Mouse (Mus musculus) CH12.LX (cell line): ENCODE measurements at regions not wholly inside any gene's neighbourhood (a gene's known extent, or its start where the extent isn't known, plus 50 kb on each side); places are given as distances from the start of the nearest gene placed in this dataset.

Experiments used
- DNase-seq: peaks from one replicate; pipeline ENCODE4 v3.0.0-alpha.2; 2013; ENCODE audit errors: extremely low read depth
- H3K27ac ChIP-seq: 2 replicates; pipeline ENCODE4 v1.5.1; 2012; ENCODE audit warnings: low read depth, mild to moderate bottlenecking, control low read depth, moderate library complexity; ENCODE audit not compliant: insufficient read depth
- H3K27me3 ChIP-seq: replicated peaks from 2 replicates; pipeline ENCODE3; 2012; ENCODE audit warnings: inconsistent platforms
- H3K36me3 ChIP-seq, 2 experiments: replicated peaks in 1 of 2; 2 replicates each; pipeline versions ENCODE3 to v1.6.1; 2012; ENCODE audit warnings: inconsistent platforms in 1 of 2, low read length in 1 of 2, mild to moderate bottlenecking in 1 of 2, mixed read lengths in 1 of 2, moderate library complexity in 1 of 2; ENCODE audit not compliant: control insufficient read depth in 1 of 2, insufficient read depth in 1 of 2
- H3K4me1 ChIP-seq, 2 experiments: 2 replicates each; pipeline ENCODE4 v1.6.1; 2012; ENCODE audit warnings: inconsistent platforms in 1 of 2, moderate library complexity in 1 of 2; ENCODE audit not compliant: insufficient read depth in 2 of 2, control insufficient read depth in 1 of 2
- H3K4me2 ChIP-seq: 2 replicates; pipeline ENCODE4 v1.6.1; 2012; ENCODE audit warnings: low read depth, mild to moderate bottlenecking, control low read depth; ENCODE audit not compliant: poor library complexity, insufficient read depth, severe bottlenecking
- H3K4me3 ChIP-seq, 3 experiments: fragments of 150-350 bp in 1 of 3; sonication (generic) in 1 of 3; replicated peaks in 1 of 3; 2 replicates each; pipeline versions ENCODE3 to v1.5.1; 2011 to 2012; ENCODE audit warnings: low read depth in 2 of 3, low read length in 2 of 3, mild to moderate bottlenecking in 2 of 3, moderate library complexity in 2 of 3, control low read depth in 1 of 3, improper control_type of control experiment in 1 of 3, inconsistent platforms in 1 of 3, mixed read lengths in 1 of 3; ENCODE audit not compliant: poor library complexity in 1 of 3
- H3K79me2 ChIP-seq: replicated peaks from 2 replicates; pipeline ENCODE4 v1.6.1; 2012; ENCODE audit warnings: mild to moderate bottlenecking, moderate library complexity; ENCODE audit not compliant: control insufficient read depth, poor library complexity, insufficient read depth, severe bottlenecking; ENCODE audit errors: extremely low read depth
- H3K9ac ChIP-seq: 2 replicates; pipeline ENCODE4 v1.6.1; 2012; ENCODE audit warnings: low read depth, mild to moderate bottlenecking, control low read depth, moderate library complexity; ENCODE audit not compliant: insufficient read depth
- H3K9me3 ChIP-seq: replicated peaks from 2 replicates; pipeline ENCODE3; 2012; ENCODE audit warnings: low read length, inconsistent platforms, mixed read lengths
- BHLHE40 ChIP-seq: IDR thresholded peaks from 2 replicates; pipeline ENCODE4 v1.6.1; 2011; ENCODE audit warnings: mild to moderate bottlenecking, low read depth, low read length, improper control_type of control experiment
- E2F4 ChIP-seq: IDR thresholded peaks from 2 replicates; pipeline ENCODE4 v1.6.1; 2011; ENCODE audit warnings: low read depth, low read length, improper control_type of control experiment; ENCODE audit not compliant: insufficient replicate concordance
- ELF1 ChIP-seq: IDR thresholded peaks from 2 replicates; pipeline ENCODE4 v1.6.1; 2014; ENCODE audit warnings: low read depth, mild to moderate bottlenecking, inconsistent platforms, low read length, improper control_type of control experiment
- HCFC1 ChIP-seq: IDR thresholded peaks from 2 replicates; pipeline ENCODE4 v1.6.1; 2012; ENCODE audit warnings: low read depth, mild to moderate bottlenecking, inconsistent platforms, low read length, improper control_type of control experiment
- JUND ChIP-seq: conservative IDR thresholded peaks from 2 replicates; pipeline ENCODE4 v1.6.1; 2011; ENCODE audit warnings: low read depth, low read length, improper control_type of control experiment
- MAX ChIP-seq: IDR thresholded peaks from 2 replicates; pipeline ENCODE4 v1.6.1; 2011; ENCODE audit warnings: low read length, improper control_type of control experiment
- MAZ ChIP-seq: IDR thresholded peaks from 2 replicates; pipeline ENCODE4 v1.6.1; 2012; ENCODE audit warnings: low read depth, mild to moderate bottlenecking, inconsistent platforms, low read length, improper control_type of control experiment, moderate library complexity
- MXI1 ChIP-seq: IDR thresholded peaks from 2 replicates; pipeline ENCODE4 v1.6.1; 2011; ENCODE audit warnings: mild to moderate bottlenecking, low read depth, low read length, improper control_type of control experiment
- PAX5 ChIP-seq: IDR thresholded peaks from 2 replicates; pipeline ENCODE4 v1.6.1; 2012; ENCODE audit warnings: low read length, inconsistent platforms, mixed read lengths
- POLR2A ChIP-seq: IDR thresholded peaks from 2 replicates; pipeline ENCODE4 v1.6.1; 2011; ENCODE audit warnings: low read depth, mild to moderate bottlenecking, improper control_type of control experiment, low read length
- RAD21 ChIP-seq: IDR thresholded peaks from 2 replicates; pipeline ENCODE4 v1.6.1; 2011; ENCODE audit warnings: low read depth, mild to moderate bottlenecking, low read length, improper control_type of control experiment, moderate library complexity
- SIN3A ChIP-seq: IDR thresholded peaks from 2 replicates; pipeline ENCODE4 v1.6.1; 2012; ENCODE audit warnings: low read length, improper control_type of control experiment, inconsistent platforms
- SMC3 ChIP-seq: IDR thresholded peaks from 2 replicates; pipeline ENCODE4 v1.6.1; 2011; ENCODE audit warnings: low read depth, low read length, improper control_type of control experiment
- TBP ChIP-seq: conservative IDR thresholded peaks from 2 replicates; pipeline ENCODE4 v1.6.1; 2011; ENCODE audit warnings: low read depth, low read length, improper control_type of control experiment
- UBTF ChIP-seq: IDR thresholded peaks from 2 replicates; pipeline ENCODE4 v1.6.1; 2012; ENCODE audit warnings: low read depth, mild to moderate bottlenecking, inconsistent platforms, low read length, improper control_type of control experiment, moderate library complexity
- USF1 ChIP-seq: IDR thresholded peaks from 2 replicates; pipeline ENCODE4 v1.6.1; 2014; ENCODE audit warnings: low read depth, mild to moderate bottlenecking, inconsistent platforms, low read length, improper control_type of control experiment
- USF2 ChIP-seq: conservative IDR thresholded peaks from 2 replicates; pipeline ENCODE4 v1.6.1; 2011; ENCODE audit warnings: low read depth, low read length, improper control_type of control experiment
- ZC3H11A ChIP-seq: IDR thresholded peaks from 2 replicates; pipeline ENCODE4 v1.6.1; 2012; ENCODE audit warnings: low read depth, mild to moderate bottlenecking, inconsistent platforms, low read length, improper control_type of control experiment
- ZKSCAN1 ChIP-seq: IDR thresholded peaks from 2 replicates; pipeline ENCODE4 v1.6.1; 2012; ENCODE audit warnings: low read depth, inconsistent platforms, low read length, improper control_type of control experiment, borderline replicate concordance
- ZMIZ1 ChIP-seq: IDR thresholded peaks from 2 replicates; pipeline ENCODE4 v1.6.1; 2012; ENCODE audit warnings: low read depth, mild to moderate bottlenecking, inconsistent platforms, low read length, improper control_type of control experiment
- dilution Hi-C: fragments of 300-500 bp; cut with MboI; formaldehyde crosslinking; loops from 2 replicates; pipeline ENCODE4 v1.14.3; 2020; ENCODE audit warnings: low sequenced_read_pairs; ENCODE audit not compliant: extremely low pct_unique_long_range_greater_than_20kb, extremely low pct_ligation_motif_present
- in situ Hi-C: fragments of 300-500 bp; cut with MboI; formaldehyde crosslinking; loops from 3 replicates; pipeline ENCODE4 v1.14.3; 2019; ENCODE audit warnings: low sequenced_read_pairs, low pct_ligation_motif_present, low pct_unique_long_range_greater_than_20kb, mixed read lengths

DNA sequence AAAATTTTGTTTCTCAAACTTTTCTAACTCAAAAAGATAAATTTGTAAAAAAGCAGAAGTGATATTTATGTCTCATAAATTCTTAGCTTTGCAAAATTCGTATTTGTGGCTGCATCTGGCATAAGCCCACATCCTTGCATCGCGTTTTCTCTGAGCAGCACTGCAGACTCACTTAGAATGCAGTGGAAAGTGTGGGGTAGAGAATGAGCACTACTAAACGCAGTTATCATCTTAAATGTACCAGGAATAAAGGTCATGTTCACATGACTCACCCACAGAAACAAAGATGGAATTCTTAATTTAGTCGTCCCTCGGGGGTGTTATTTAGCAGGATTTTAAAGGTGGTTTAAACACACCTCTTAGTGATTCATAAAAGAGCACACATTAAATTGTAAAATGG, 126.8 kb upstream of the Frmd6 start:
- Histone ChIP-seq H3K4me1 (peaks cover 4 to 40% of the 10 kb centered on the region in 2 experiments), H3K27ac (no peak overlapping the region)
- no peak for DNase-seq
- TF ChIP-seq USF1 (no peak), ZC3H11A (no peak), JUND (no peak), E2F4 (no peak)
- TF ChIP-seq, all 38 proteins: peak for 0
- no peak overlapping the region for H3K4me2 ChIP-seq
- dilution Hi-C loops (no loop called here), in situ Hi-C loops (no loop called here)
- H3K79me2 ChIP-seq, result no peaks in the 10 kb centered on the region
- no peaks in the 10 kb centered on the region for H3K27me3 ChIP-seq
- no peaks in the 10 kb centered on the region for H3K36me3 ChIP-seq
- no peak overlapping the region for H3K4me3 ChIP-seq
- no peak overlapping the region for H3K9ac ChIP-seq
- peaks cover 4% of the 10 kb centered on the region for H3K9me3 ChIP-seq

DNA sequence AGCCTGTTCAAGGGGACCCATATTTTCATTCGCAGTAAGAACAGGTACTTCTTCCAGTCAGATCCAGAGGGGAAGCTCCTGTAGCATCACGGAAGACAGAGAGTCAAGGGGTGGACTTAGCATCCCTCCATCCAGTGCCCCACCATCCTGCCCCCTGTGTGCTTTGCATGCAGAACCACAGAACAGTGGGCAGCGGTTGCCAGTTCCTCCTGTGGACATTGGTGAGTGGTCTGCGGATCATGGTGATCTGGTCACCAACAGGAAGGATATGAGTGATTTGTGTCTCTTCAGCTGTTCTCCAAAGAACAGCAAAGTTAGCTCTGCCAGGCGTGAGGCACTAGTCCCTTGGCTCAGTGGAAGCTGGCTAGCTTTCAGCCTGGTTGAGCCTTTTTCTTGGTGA, 122.8 kb upstream of the Frmd6 start:
- H3K36me3 ChIP-seq, result no peaks in the 10 kb centered on the region
- H3K4me1 ChIP-seq, result peaks cover 11 to 27% of the 10 kb centered on the region in 2 experiments
- no peak overlapping the region for H3K4me3 ChIP-seq
- H3K27ac ChIP-seq, result no peak overlapping the region
- DNase-seq, result no peak
- dilution Hi-C loops, result no loop called here
- H3K9ac ChIP-seq, result no peak overlapping the region
- no peaks in the 10 kb centered on the region for H3K27me3 ChIP-seq
- no peak overlapping the region for H3K4me2 ChIP-seq
- H3K9me3 ChIP-seq, result no peaks in the 10 kb centered on the region
- no peaks in the 10 kb centered on the region for H3K79me2 ChIP-seq
- in situ Hi-C loops, result no loop called here
- TF ChIP-seq POLR2A, result no peak
- no peak for TF ChIP-seq ZKSCAN1
- no peak for TF ChIP-seq SMC3
- no peak for TF ChIP-seq ZMIZ1
- no peak for TF ChIP-seq ELF1
- TF ChIP-seq E2F4, result no peak
- TF ChIP-seq SIN3A, result no peak
- no peak for TF ChIP-seq BHLHE40
- TF ChIP-seq PAX5, result no peak
- no peak for TF ChIP-seq RAD21
- TF ChIP-seq MAX, result no peak
- no peak for TF ChIP-seq USF2
- TF ChIP-seq UBTF, result no peak
- no peak for TF ChIP-seq MAZ
- TF ChIP-seq MXI1, result no peak
- no peak for TF ChIP-seq HCFC1
- no peak for TF ChIP-seq JUND
- TF ChIP-seq TBP, result no peak
